Mouse (Mus musculus) neural tube, embryonic 12.5 days (tissue): ENCODE measurements around the gene Prdm16. TPM values are rescaled to one million over a fixed set of nuclear protein-coding genes. Genes with fewer than 3 reads are reported as not detected.

Experiments
- ATAC-seq: fragments of 200-750 bp; cut with Nextera tagmentation; 2 replicates; pipeline ENCODE4 v1.8.0; 2017; ENCODE audit warnings: low read depth, mild to moderate bottlenecking, moderate TSS enrichment, moderate library complexity; ENCODE audit not compliant: low FRiP score
- H3K27ac ChIP-seq: fragments of 300-500 bp; sonication (generic); 2 replicates; pipeline ENCODE4 v1.5.1; 2016
- H3K27me3 ChIP-seq: fragments of 300-500 bp; sonication (generic); replicated peaks from 2 replicates; pipeline ENCODE4 v1.6.1; 2016; ENCODE audit warnings: mild to moderate bottlenecking
- H3K36me3 ChIP-seq: fragments of 300-500 bp; sonication (generic); 2 replicates; pipeline ENCODE4 v1.6.1; 2016; ENCODE audit warnings: mild to moderate bottlenecking
- H3K4me1 ChIP-seq: fragments of 300-500 bp; sonication (generic); 2 replicates; pipeline ENCODE4 v1.6.1; 2016
- H3K4me2 ChIP-seq: fragments of 300-500 bp; sonication (generic); replicated peaks from 2 replicates; pipeline ENCODE4 v1.6.1; 2016; ENCODE audit warnings: mild to moderate bottlenecking
- H3K4me3 ChIP-seq: fragments of 300-500 bp; sonication (generic); 2 replicates; pipeline ENCODE4 v1.5.1; 2016
- H3K9ac ChIP-seq: fragments of 300-500 bp; sonication (generic); 2 replicates; pipeline ENCODE4 v1.6.1; 2016; ENCODE audit warnings: mild to moderate bottlenecking
- H3K9me3 ChIP-seq: fragments of 300-500 bp; sonication (generic); 2 replicates; pipeline ENCODE4 v1.6.1; 2016; ENCODE audit warnings: mild to moderate bottlenecking
- WGBS: fragments of 180-500 bp; shearing (Covaris S2); methylation state at CpG from one replicate; pipeline ENCODE4 v1.1.7; 2016; 5-methylcytosine and 5-hydroxymethylcytosine counted together
- polyA plus RNA-seq: library from polyadenylated mRNA; unstranded; fragments of >200 nt; fragmentation: Nextera tagmentation; extraction: Ambion mirVana; gene quantifications from 2 replicates; pipeline ENCODE4 v1.2.1, GENCODE M21; 2016

The Prdm16 gene
- polyA plus RNA-seq, 1 experiment from 2014 or later: 12.9 TPM

- Histone ChIP-seq H3K4me1 (peaks cover 14% of the 10 kb centered on the region), H3K4me3 (no peak overlapping the region), H3K27me3 (peaks cover 49% of the 10 kb centered on the region), H3K27ac (no peak overlapping the region), H3K4me2 (no peak overlapping the region), H3K9me3 (no peaks in the 10 kb centered on the region), H3K9ac (no peak overlapping the region), H3K36me3 (no peaks in the 10 kb centered on the region)
- WGBS: 82% methylated on average over 16 of the region's 16 CpGs
- no peak for ATAC-seq
Observed at GRCm38 (mm10) chr4:154519470-154520037, 117.1 kb downstream of the Prdm16 start.

- Histone ChIP-seq H3K9me3 (no peaks in the 10 kb centered on the region), H3K27me3 (peaks cover 57% of the 10 kb centered on the region), H3K36me3 (no peaks in the 10 kb centered on the region), H3K27ac (no peak overlapping the region), H3K9ac (no peak overlapping the region), H3K4me2 (no peak overlapping the region), H3K4me3 (no peak overlapping the region), H3K4me1 (peaks cover 5% of the 10 kb centered on the region; the same call in 1 of the 2 replicates)
- no peak for ATAC-seq
- 72% methylated on average over 7 of the region's 7 CpGs for WGBS
Observed at GRCm38 (mm10) chr4:154517991-154518390, 118.7 kb downstream of the Prdm16 start.

- no peak for ATAC-seq
- H3K4me2 ChIP-seq: no peak overlapping the region
- no peak overlapping the region for H3K9ac ChIP-seq
- H3K4me1 ChIP-seq: peaks cover 17% of the 10 kb centered on the region
- H3K36me3 ChIP-seq: no peaks in the 10 kb centered on the region
- no peaks in the 10 kb centered on the region for H3K9me3 ChIP-seq
- H3K4me3 ChIP-seq: no peak overlapping the region
- H3K27ac ChIP-seq: no peak overlapping the region
- H3K27me3 ChIP-seq: peaks cover 54% of the 10 kb centered on the region
- 50% methylated on average over 8 of the region's 8 CpGs for WGBS
Observed at GRCm38 (mm10) chr4:154516470-154516869, 120.2 kb downstream of the Prdm16 start.

- Histone ChIP-seq H3K27me3 (peaks cover 44% of the 10 kb centered on the region), H3K4me3 (no peak overlapping the region), H3K9me3 (no peaks in the 10 kb centered on the region), H3K9ac (no peak overlapping the region), H3K4me1 (peaks cover 18% of the 10 kb centered on the region), H3K36me3 (no peaks in the 10 kb centered on the region), H3K4me2 (no peak overlapping the region), H3K27ac (no peak overlapping the region)
- no peak for ATAC-seq
- 81% methylated on average over 2 of the region's 2 CpGs for whole genome bisulfite sequencing
Observed at GRCm38 (mm10) chr4:154513664-154514063, 123.0 kb downstream of the Prdm16 start.

- 37% methylated on average over 15 of the region's 15 CpGs for WGBS
- H3K36me3 ChIP-seq: no peaks in the 10 kb centered on the region
- no peaks in the 10 kb centered on the region for H3K9me3 ChIP-seq
- ATAC-seq: no peak
- no peak overlapping the region for H3K27ac ChIP-seq
- no peak overlapping the region for H3K9ac ChIP-seq
- no peak overlapping the region for H3K4me3 ChIP-seq
- no peak overlapping the region for H3K4me2 ChIP-seq
- peaks cover 43% of the 10 kb centered on the region for H3K27me3 ChIP-seq
- H3K4me1 ChIP-seq: peaks cover 15% of the 10 kb centered on the region
Observed at GRCm38 (mm10) chr4:154512518-154513090, 124.1 kb downstream of the Prdm16 start.

- Histone ChIP-seq H3K9me3 (no peaks in the 10 kb centered on the region), H3K27me3 (peaks cover 43% of the 10 kb centered on the region), H3K9ac (no peak overlapping the region), H3K4me2 (no peak overlapping the region), H3K4me3 (no peak overlapping the region), H3K36me3 (no peaks in the 10 kb centered on the region), H3K4me1 (peaks cover 22% of the 10 kb centered on the region), H3K27ac (no peak overlapping the region)
- 51% methylated on average over 4 of the region's 4 CpGs for WGBS
- no peak for ATAC-seq
Observed at GRCm38 (mm10) chr4:154511767-154512166, 124.9 kb downstream of the Prdm16 start.

- Histone ChIP-seq H3K27me3 (peaks cover 45% of the 10 kb centered on the region), H3K36me3 (no peaks in the 10 kb centered on the region), H3K4me1 (peaks cover 42% of the 10 kb centered on the region), H3K9me3 (no peaks in the 10 kb centered on the region), H3K27ac (no peak overlapping the region), H3K9ac (no peak overlapping the region), H3K4me2 (peak overlapping the region; percentile 41), H3K4me3 (no peak overlapping the region)
- no peak for ATAC-seq
- WGBS: 1% methylated on average over 20 of the region's 20 CpGs
Observed at GRCm38 (mm10) chr4:154506774-154507435, 129.8 kb downstream of the Prdm16 start.

- Histone ChIP-seq H3K27ac (no peak overlapping the region), H3K9ac (no peak overlapping the region), H3K36me3 (no peaks in the 10 kb centered on the region), H3K4me3 (no peak overlapping the region), H3K4me1 (peaks cover 53% of the 10 kb centered on the region), H3K4me2 (no peak overlapping the region), H3K27me3 (peaks cover 52% of the 10 kb centered on the region), H3K9me3 (no peaks in the 10 kb centered on the region)
- 91% methylated on average over 5 of the region's 5 CpGs for WGBS
- ATAC-seq: no peak
Observed at GRCm38 (mm10) chr4:154505313-154505712, 131.4 kb downstream of the Prdm16 start.

GRCm38 (mm10) chr4:154503260-154503829, 133.3 kb downstream of the Prdm16 start:
- Histone ChIP-seq H3K27ac (no peak overlapping the region), H3K4me3 (no peak overlapping the region), H3K4me1 (peaks cover 73% of the 10 kb centered on the region), H3K27me3 (peaks cover 51% of the 10 kb centered on the region), H3K4me2 (peak overlapping the region; percentile 41), H3K36me3 (no peaks in the 10 kb centered on the region), H3K9me3 (no peaks in the 10 kb centered on the region), H3K9ac (no peak overlapping the region)
- WGBS: 19% methylated on average over 21 of the region's 21 CpGs
- peak; percentile 50 for ATAC-seq

GRCm38 (mm10) chr4:154502403-154503000, 134.2 kb downstream of the Prdm16 start:
- Histone ChIP-seq H3K36me3 (no peaks in the 10 kb centered on the region), H3K27ac (0 out of 2 replicates have a peak overlapping the region, but pooled peaks have one; percentile 4), H3K9me3 (no peaks in the 10 kb centered on the region), H3K4me3 (no peak overlapping the region), H3K9ac (peak overlapping the region; percentile 9; the same call in 1 of the 2 replicates), H3K4me2 (peak overlapping the region; percentile 41), H3K27me3 (peaks cover 49% of the 10 kb centered on the region), H3K4me1 (peaks cover 82% of the 10 kb centered on the region)
- WGBS: 35% methylated on average over 16 of the region's 16 CpGs
- peak; percentile 23; the same call in 1 of the 2 replicates for ATAC-seq

GRCm38 (mm10) chr4:154500695-154501094, 136.0 kb downstream of the Prdm16 start:
- Histone ChIP-seq H3K27ac (no peak overlapping the region), H3K4me2 (peak overlapping the region; percentile 43; the same call in 1 of the 2 replicates), H3K9ac (no peak overlapping the region), H3K9me3 (no peaks in the 10 kb centered on the region), H3K27me3 (peaks cover 42% of the 10 kb centered on the region), H3K36me3 (no peaks in the 10 kb centered on the region), H3K4me3 (no peak overlapping the region), H3K4me1 (peaks cover 80% of the 10 kb centered on the region)
- no peak for ATAC-seq
- 49% methylated on average over 9 of the region's 9 CpGs for WGBS
